Mouse (Mus musculus) olfactory bulb, adult 2 months (tissue): ENCODE results near the gene Cav2.

Experiments used
- CTCF ChIP-seq: fragments of 200-500 bp; IDR thresholded peaks from 2 replicates; pipeline ENCODE4 v1.5.1; 2012; ENCODE audit warnings: low read depth, mild to moderate bottlenecking, low read length, moderate library complexity; ENCODE audit not compliant: insufficient read depth
- POLR2A ChIP-seq: fragments of 200-500 bp; IDR thresholded peaks from 2 replicates; pipeline ENCODE4 v1.6.1; 2012; ENCODE audit warnings: mild to moderate bottlenecking, low read depth, low read length, moderate library complexity; ENCODE audit not compliant: insufficient read depth

DNA sequence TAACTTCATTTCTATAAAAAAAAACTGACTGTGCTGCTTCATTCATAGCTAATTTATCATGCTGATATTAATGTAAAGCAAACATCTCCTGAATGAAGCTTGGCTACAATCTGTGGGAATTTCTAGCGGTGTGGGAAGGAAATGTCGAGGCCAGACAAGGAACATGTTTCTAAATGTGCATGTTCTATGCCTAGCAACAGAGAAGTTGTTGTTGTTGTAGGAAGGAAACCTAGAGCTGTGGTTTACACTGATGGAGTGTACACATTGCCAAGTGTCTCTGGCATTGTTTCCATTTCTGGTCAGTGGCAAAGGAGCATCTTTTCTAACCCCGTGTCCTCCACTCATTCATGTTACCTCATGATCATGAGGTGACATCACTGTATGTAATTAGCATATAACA, 48.8 kb downstream of the Cav2 start:
- TF ChIP-seq POLR2A (no peak), CTCF (no peak)
